Mouse (Mus musculus) C2C12 (cell line): Measurements from ENCODE around the gene Acp7. TPM values are rescaled to one million over a fixed set of nuclear protein-coding genes. Genes with fewer than 3 reads are reported as not detected.
A peak's percentile ranks its signal among the peaks of the same experiment; 100 is the strongest.

Experiments used
- H3K27me3 ChIP-seq: one replicate; pipeline ENCODE4 v1.6.1; 2011; ENCODE audit not compliant: control insufficient read depth, insufficient read depth, insufficient read length
- H3K36me3 ChIP-seq: one replicate; pipeline ENCODE4 v1.6.1; 2011; ENCODE audit not compliant: control insufficient read depth, insufficient read depth
- H3K4me3 ChIP-seq: one replicate; pipeline ENCODE4 v1.5.1; 2011; ENCODE audit warnings: mild to moderate bottlenecking, control low read depth; ENCODE audit not compliant: poor library complexity, insufficient read depth, severe bottlenecking
- H3K79me2 ChIP-seq: one replicate; pipeline ENCODE4 v1.6.1; 2011; ENCODE audit not compliant: control insufficient read depth, insufficient read depth
- H3K79me3 ChIP-seq: one replicate; pipeline ENCODE4 v1.6.1; 2011; ENCODE audit warnings: low read depth, control low read depth
- H3ac ChIP-seq: one replicate; pipeline ENCODE3; 2011; ENCODE audit warnings: low read depth; ENCODE audit not compliant: control insufficient read depth, insufficient read length
- CEBPB ChIP-seq: IDR thresholded peaks from one replicate; pipeline ENCODE4 v1.6.1; 2011; ENCODE audit warnings: low read depth, mild to moderate bottlenecking, control low read depth, moderate library complexity
- CTCF ChIP-seq: IDR thresholded peaks from one replicate; pipeline ENCODE4 v1.5.1; 2011; ENCODE audit not compliant: control insufficient read depth, insufficient read depth, insufficient read length
- FOSL1 ChIP-seq: IDR thresholded peaks from one replicate; pipeline ENCODE4 v1.8.0; 2011; ENCODE audit warnings: mild to moderate bottlenecking, low read length; ENCODE audit not compliant: poor library complexity, insufficient read depth, severe bottlenecking
- MAX ChIP-seq: IDR thresholded peaks from one replicate; pipeline ENCODE4 v1.6.1; 2011; ENCODE audit warnings: mild to moderate bottlenecking, control low read depth
- MYOD1 ChIP-seq: IDR thresholded peaks from one replicate; pipeline ENCODE4 v1.6.1; 2011; ENCODE audit warnings: low read depth; ENCODE audit not compliant: control insufficient read depth, insufficient read length
- MYOG ChIP-seq: IDR thresholded peaks from one replicate; pipeline ENCODE4 v1.6.1; 2011; ENCODE audit not compliant: control insufficient read depth, insufficient read length; ENCODE audit errors: extremely low read depth
- USF1 ChIP-seq: IDR thresholded peaks from one replicate; pipeline ENCODE4 v1.6.1; 2011; ENCODE audit warnings: low read depth, mild to moderate bottlenecking, control low read depth, moderate library complexity
- microRNA-seq: library from miRNA; unstranded; fragments of <30 nt; microRNA quantifications from one replicate; pipeline ENCODE4, GENCODE M21; 2019; ENCODE audit warnings: borderline microRNAs expressed
- polyA plus RNA-seq: library from polyadenylated mRNA; unstranded; fragments of >200 nt; fragmentation: generic; extraction: Trizol; gene quantifications from one replicate; pipeline ENCODE4 v1.2.1, GENCODE M21; 2012; ENCODE audit warnings: missing spikeins

Gene Acp7
- polyA plus RNA-seq, 1 experiment, result not detected

- no peaks in the 10 kb centered on the region for H3K79me2 ChIP-seq
- H3K27me3 ChIP-seq, result no peaks in the 10 kb centered on the region
- H3K79me3 ChIP-seq, result no peaks in the 10 kb centered on the region
- no peak overlapping the region for H3ac ChIP-seq
- H3K36me3 ChIP-seq, result peaks cover 16% of the 10 kb centered on the region
- TF ChIP-seq FOSL1, result no peak
- no peak for TF ChIP-seq USF1
- TF ChIP-seq MYOD1, result no peak
- no peak for TF ChIP-seq CEBPB
- no peak for TF ChIP-seq CTCF
- no peak for TF ChIP-seq MAX
- TF ChIP-seq MYOG, result no peak
- no peak overlapping the region for H3K4me3 ChIP-seq
Observed at GRCm38 (mm10) chr7:28562371-28562770, 68.8 kb downstream of the Acp7 start.

- no peaks in the 10 kb centered on the region for H3K79me3 ChIP-seq
- no peak overlapping the region for H3ac ChIP-seq
- no peak for TF ChIP-seq CTCF
- TF ChIP-seq MYOD1, result no peak
- no peak for TF ChIP-seq FOSL1
- TF ChIP-seq CEBPB, result no peak
- TF ChIP-seq MYOG, result no peak
- no peak for TF ChIP-seq USF1
- no peak for TF ChIP-seq MAX
- peaks cover 12% of the 10 kb centered on the region for H3K36me3 ChIP-seq
- H3K27me3 ChIP-seq, result no peaks in the 10 kb centered on the region
- H3K79me2 ChIP-seq, result no peaks in the 10 kb centered on the region
- H3K4me3 ChIP-seq, result no peak overlapping the region
Observed at GRCm38 (mm10) chr7:28561967-28562366, 69.2 kb downstream of the Acp7 start.

GRCm38 (mm10) chr7:28560856-28561255 lies 70.3 kb downstream of the Acp7 start:
- Histone ChIP-seq H3ac (no peak overlapping the region), H3K79me2 (no peaks in the 10 kb centered on the region), H3K79me3 (no peaks in the 10 kb centered on the region), H3K4me3 (no peak overlapping the region), H3K27me3 (no peaks in the 10 kb centered on the region), H3K36me3 (peaks cover 6% of the 10 kb centered on the region)
- no peak for TF ChIP-seq USF1
- no peak for TF ChIP-seq MYOG
- no peak for TF ChIP-seq CEBPB
- TF ChIP-seq FOSL1, result no peak
- no peak for TF ChIP-seq MAX
- no peak for TF ChIP-seq MYOD1
- no peak for TF ChIP-seq CTCF

GRCm38 (mm10) chr7:28558486-28558885 lies 72.6 kb downstream of the Acp7 start:
- Histone ChIP-seq H3K79me2 (no peaks in the 10 kb centered on the region), H3K4me3 (no peak overlapping the region), H3K79me3 (no peaks in the 10 kb centered on the region), H3ac (no peak overlapping the region), H3K36me3 (no peaks in the 10 kb centered on the region), H3K27me3 (no peaks in the 10 kb centered on the region)
- no peak for TF ChIP-seq USF1
- TF ChIP-seq FOSL1, result no peak
- no peak for TF ChIP-seq MYOD1

GRCm38 (mm10) chr7:28557708-28558107 lies 73.4 kb downstream of the Acp7 start:
- no peaks in the 10 kb centered on the region for H3K36me3 ChIP-seq
- TF ChIP-seq CEBPB (no peak), MYOD1 (peak; percentile 65)

More at GRCm38 (mm10) chr7:28557708-28558107, 73.4 kb downstream of the Acp7 start:
- Histone ChIP-seq H3ac (no peak overlapping the region), H3K27me3 (no peaks in the 10 kb centered on the region), H3K79me2 (no peaks in the 10 kb centered on the region), H3K4me3 (no peak overlapping the region), H3K79me3 (no peaks in the 10 kb centered on the region)

Small RNA genes within 50 kb of the gene (microRNA-seq; reads per million reads assigned to microRNA genes)
- 0.64 reads per million, percentile 13 among the genes with 10 or more reads in this experiment for gene Mir7049

Other genes starting within 250 kb of the Acp7 start
- gene Med29, start 238.6 kb downstream of the Acp7 start, polyA plus RNA-seq, result 55.6 TPM
- gene Paf1, start 238.4 kb downstream of the Acp7 start, polyA plus RNA-seq, result 44.3 TPM
- gene Gmfg, start 193.9 kb downstream of the Acp7 start, polyA plus RNA-seq, result not detected
- not detected for gene Lrfn1, start 179.4 kb downstream of the Acp7 start, polyA plus RNA-seq
- gene Ifnl2, start 120.9 kb downstream of the Acp7 start, polyA plus RNA-seq, result not detected
- gene Ifnl3, start 108.5 kb downstream of the Acp7 start, polyA plus RNA-seq, result not detected
- gene Sycn, start 90.4 kb downstream of the Acp7 start, polyA plus RNA-seq, result not detected
- not detected for gene Nccrp1, start 84.1 kb downstream of the Acp7 start, polyA plus RNA-seq
- 42.6 TPM for gene Samd4b, start 33.2 kb downstream of the Acp7 start, polyA plus RNA-seq
- gene Pak4, start 33.1 kb downstream of the Acp7 start, polyA plus RNA-seq, result 33.4 TPM
- gene Fbxo27, start 61.5 kb upstream of the Acp7 start, polyA plus RNA-seq, result 0.01 TPM
- 9.8 TPM for gene Fbxo17, start 85.5 kb upstream of the Acp7 start, polyA plus RNA-seq
- 193 TPM for gene Mrps12, start 110.5 kb upstream of the Acp7 start, polyA plus RNA-seq
- 18.1 TPM for gene Sars2, start 110.7 kb upstream of the Acp7 start, polyA plus RNA-seq
- gene Ccer2, start 124.8 kb upstream of the Acp7 start, polyA plus RNA-seq, result not detected
- 48.9 TPM for gene Sirt2, start 135.4 kb upstream of the Acp7 start, polyA plus RNA-seq
- gene Nfkbib, start 136.2 kb upstream of the Acp7 start, polyA plus RNA-seq, result 45.1 TPM
- 0.09 TPM for gene Rinl, start 157.6 kb upstream of the Acp7 start, polyA plus RNA-seq
- 303 TPM for gene Hnrnpl, start 177.2 kb upstream of the Acp7 start, polyA plus RNA-seq
- gene Ech1, start 193.9 kb upstream of the Acp7 start, polyA plus RNA-seq, result 106 TPM
- gene Lgals4, start 202.5 kb upstream of the Acp7 start, polyA plus RNA-seq, result 0.25 TPM
- gene Lgals7, start 232.5 kb upstream of the Acp7 start, polyA plus RNA-seq, result 0.12 TPM